13 mouse cellular contexts compared by ENCODE assay signal in genomic region chr1:42692221-42692620, GRCm38 (mm10). TPM values are rescaled to one million over a fixed set of nuclear protein-coding genes. Genes with fewer than 3 reads are reported as not detected.
DNase-seq lines count a peak whose midpoint lies in the region; ATAC-seq and TF ChIP-seq lines count a peak whose summit lies in the region.
"Had no signal": no experiment of that assay in that cellular context is flagged by ENCODE, and none has a peak within 500 bp of the region (broad histone marks: within the 10 kb centered on the region; RNA-seq: fewer than 3 reads in every experiment).

No protein-coding gene starts in this region.

- H3K4me1 ChIP-seq in cerebellum, adult 2 months (ENCODE audit: control insufficient read depth, insufficient read depth, low read length): 0 out of 2 replicates have a peak, but pooled peaks cover 6% of the 10 kb centered on the region
- peaks cover 4% of the 10 kb centered on the region; the same call in 1 of the 2 replicates for H3K4me1 ChIP-seq in forebrain, embryonic 16.5 days (replicated peaks; ENCODE audit: control insufficient read depth, insufficient read depth, low read length)
- H3K4me1 ChIP-seq in midbrain, embryonic 14.5 days (ENCODE audit: control insufficient read depth, insufficient read depth, low read length): peaks cover 20% of the 10 kb centered on the region
- H3K4me1 ChIP-seq in liver, embryonic 12.5 days: peaks cover under 1% of the 10 kb centered on the region; the same call in 1 of the 2 replicates

- no peak for TF ChIP-seq POLR2A in cerebellum, adult 2 months (IDR thresholded peaks at IDR 0.05; ENCODE audit: borderline replicate concordance, insufficient read depth, low read length)
- no peak for TF ChIP-seq POLR2A in brain, embryonic 14.5 days (IDR thresholded peaks at IDR 0.05; ENCODE audit: borderline replicate concordance, extremely low read depth, insufficient read depth, insufficient read length, poor library complexity, severe bottlenecking)

- WGBS in cerebellum, adult 2 months: 72% methylated on average over 1 of the region's 1 CpGs
- WGBS in forebrain, embryonic 16.5 days: 16% methylated on average over 1 of the region's 1 CpGs
- WGBS in midbrain, embryonic 14.5 days: 3% methylated on average over 1 of the region's 1 CpGs
- WGBS in liver, embryonic 12.5 days (ENCODE audit: insufficient replicate concordance): 8% methylated on average over 1 of the region's 1 CpGs

- no peak for ATAC-seq in forebrain, embryonic 16.5 days
- ATAC-seq in midbrain, embryonic 14.5 days (ENCODE audit: low FRiP score, low TSS enrichment): no peak
- ATAC-seq in liver, embryonic 12.5 days: no peak
- ATAC-seq: activated CD4-positive, CD25-positive, alpha-beta regulatory T cell, adult 4 months had no signal

- H3K4me3 ChIP-seq in cerebellum, adult 2 months (replicated peaks; ENCODE audit: insufficient read depth, low read depth, low read length): no peak overlapping the region
- H3K4me3 ChIP-seq in forebrain, embryonic 16.5 days (replicated peaks; ENCODE audit: low read length): peak overlapping the region; percentile 86
- peak overlapping the region; percentile 92 for H3K4me3 ChIP-seq in midbrain, embryonic 14.5 days (replicated peaks; ENCODE audit: low read depth, low read length)
- no peak overlapping the region for H3K4me3 ChIP-seq in liver, embryonic 12.5 days
- H3K4me3 ChIP-seq: heart, embryonic 15.5 days; limb, embryonic 10.5 days had no signal

- peak overlapping the region; percentile 83 for H3K9ac ChIP-seq in forebrain, embryonic 16.5 days (replicated peaks; ENCODE audit: low read depth, low read length)
- H3K9ac ChIP-seq in midbrain, embryonic 14.5 days (replicated peaks; ENCODE audit: low read length): peak overlapping the region; percentile 68
- H3K9ac ChIP-seq in liver, embryonic 12.5 days: no peak overlapping the region
- H3K9ac ChIP-seq: heart, embryonic 15.5 days had no signal

- H3K27ac ChIP-seq in cerebellum, adult 2 months (ENCODE audit: insufficient read depth, low read length): no peak overlapping the region
- peak overlapping the region; percentile 99 for H3K27ac ChIP-seq in forebrain, embryonic 16.5 days (ENCODE audit: low read length)
- peak overlapping the region; percentile 99 for H3K27ac ChIP-seq in midbrain, embryonic 14.5 days (replicated peaks; ENCODE audit: low read depth, low read length)
- no peak overlapping the region for H3K27ac ChIP-seq in liver, embryonic 12.5 days
- H3K27ac ChIP-seq: heart, embryonic 15.5 days; limb, embryonic 10.5 days had no signal

- no peaks in the 10 kb centered on the region for H3K36me3 ChIP-seq in forebrain, embryonic 16.5 days (ENCODE audit: control insufficient read depth, insufficient read depth)
- H3K36me3 ChIP-seq in midbrain, embryonic 14.5 days (ENCODE audit: control insufficient read depth, insufficient read depth, low read length): peaks cover 1% of the 10 kb centered on the region
- no peaks in the 10 kb centered on the region for H3K36me3 ChIP-seq in liver, embryonic 12.5 days
- H3K36me3 ChIP-seq: heart, embryonic 15.5 days; limb, embryonic 10.5 days had no signal

- TF ChIP-seq CTCF in cerebellum, adult 2 months (IDR thresholded peaks at IDR 0.05; ENCODE audit: borderline replicate concordance, insufficient read depth, low read depth, low read length): no peak
- TF ChIP-seq CTCF in brain, embryonic 14.5 days (IDR thresholded peaks at IDR 0.05; ENCODE audit: borderline replicate concordance, extremely low read depth, insufficient read depth, insufficient read length): no peak

- no peaks in the 10 kb centered on the region for H3K9me3 ChIP-seq in forebrain, embryonic 16.5 days (ENCODE audit: control insufficient read depth, low read length)
- H3K9me3 ChIP-seq in midbrain, embryonic 14.5 days (ENCODE audit: control insufficient read depth, low read length): no peaks in the 10 kb centered on the region
- no peaks in the 10 kb centered on the region for H3K9me3 ChIP-seq in liver, embryonic 12.5 days (replicated peaks)
- H3K9me3 ChIP-seq: heart, embryonic 15.5 days; limb, embryonic 10.5 days had no signal

- peak overlapping the region; percentile 51 for H3K4me2 ChIP-seq in forebrain, embryonic 16.5 days (ENCODE audit: low read length)
- peak overlapping the region; percentile 98 for H3K4me2 ChIP-seq in midbrain, embryonic 14.5 days (ENCODE audit: low read length)
- H3K4me2 ChIP-seq in liver, embryonic 12.5 days: no peak overlapping the region
- H3K4me2 ChIP-seq: heart, embryonic 15.5 days had no signal

- peaks cover 20% of the 10 kb centered on the region for H3K27me3 ChIP-seq in cerebellum, adult 2 months (ENCODE audit: control insufficient read depth, insufficient read depth, low read length)
- no peaks in the 10 kb centered on the region for H3K27me3 ChIP-seq in forebrain, embryonic 16.5 days (replicated peaks; ENCODE audit: control insufficient read depth, insufficient read depth, low read length)
- H3K27me3 ChIP-seq in midbrain, embryonic 14.5 days (ENCODE audit: control insufficient read depth, insufficient read depth, low read length): no peaks in the 10 kb centered on the region
- H3K27me3 ChIP-seq in liver, embryonic 12.5 days (replicated peaks): peaks cover 100% of the 10 kb centered on the region

- DNase-seq in cerebellum, postnatal 10 days: peak; percentile 47 to 48
- no peak for DNase-seq in cerebellum, adult 2 months
- DNase-seq in brain, embryonic 14.5 days (ENCODE audit: low read depth): peak; percentile 67
- peak; percentile 57 for DNase-seq in midbrain, embryonic 14.5 days
- DNase-seq in retina, embryonic 14.5 days (ENCODE audit: low spot score): no peak
- DNase-seq in testis, postnatal 14 days (ENCODE audit: low spot score): no peak
- DNase-seq: lung, postnatal 10 days had no signal

RNA-seq across cellular contexts. Expression of gene Pou3f3, which starts 3.3 kb away (rescaled TPM):
- 14.1 and 15.9 TPM in 2 replicates for polyA plus RNA-seq in cerebellum, adult 2 months (2012; rRNA removed)
- 58.3 and 64.7 TPM in 2 replicates for polyA plus RNA-seq in brain, embryonic 14.5 days (2012; rRNA removed)
- polyA plus RNA-seq in forebrain, embryonic 16.5 days (2015; fragmentation: Nextera tagmentation; extraction: Ambion mirVana): 41.0 and 56.6 TPM in 2 replicates
- polyA plus RNA-seq in midbrain, embryonic 14.5 days (2014; fragmentation: Nextera tagmentation; extraction: Ambion mirVana): 20.0 and 24.5 TPM in 2 replicates
- 0.02 TPM in 2 replicates for polyA plus RNA-seq in liver, embryonic 12.5 days (2016; fragmentation: Nextera tagmentation; extraction: Ambion mirVana)
- polyA plus RNA-seq: large intestine, adult 2 months; limb, embryonic 10.5 days had no signal

Comparison
In these comparisons a context has a peak if more than half of its experiments do, and no peak if none do; other contexts are left out.
1. DNase-seq: peak in cerebellum, postnatal 10 days (2 of 2), brain, embryonic 14.5 days (single experiment) and midbrain, embryonic 14.5 days (single experiment); none in cerebellum, adult 2 months (0 of 2), retina, embryonic 14.5 days (single experiment) and testis, postnatal 14 days (single experiment).
2. H3K27ac ChIP-seq: peak in forebrain, embryonic 16.5 days (single experiment) and midbrain, embryonic 14.5 days (single experiment); none in cerebellum, adult 2 months (single experiment) and liver, embryonic 12.5 days (single experiment).
3. H3K4me3 ChIP-seq: peak in forebrain, embryonic 16.5 days (single experiment) and midbrain, embryonic 14.5 days (single experiment); none in cerebellum, adult 2 months (single experiment) and liver, embryonic 12.5 days (single experiment).
4. RNA of gene Pou3f3, which starts 3.3 kb away (polyA plus RNA-seq): 58.3 to 64.7 TPM in brain, embryonic 14.5 days, 41.0 to 56.6 TPM in forebrain, embryonic 16.5 days, 20.0 to 24.5 TPM in midbrain, embryonic 14.5 days and 14.1 to 15.9 TPM in cerebellum, adult 2 months; 0.02 TPM in liver, embryonic 12.5 days; every median in the first group is over 10 times any median in the second.